Mouse (Mus musculus) ovary, adult 2 months (tissue): Measurements from ENCODE around the gene Caskin1. TPM values are rescaled to one million over a fixed set of nuclear protein-coding genes. Genes with fewer than 3 reads are reported as not detected.

ENCODE experiments used
- polyA plus RNA-seq: library from polyadenylated mRNA; depleted of rRNA; stranded (reverse); fragments of >200 nt; gene quantifications from 2 replicates; pipeline ENCODE4 v1.2.3, GENCODE M21; 2012; rRNA removed

The Caskin1 gene
- 49.0 and 53.5 TPM in 2 replicates for polyA plus RNA-seq

GRCm38 (mm10) chr17:24488186-24488661 is at the start of gene Caskin1:
Gene Caskin1, plus strand, starts transcription at chr17:24488601.

GRCm38 (mm10) chr17:24442632-24443155 is 45.7 kb upstream of the Caskin1 start, which contains the start of gene Dnase1l2:
Gene Dnase1l2, minus strand, starts transcription at chr17:24443105.

DNA sequence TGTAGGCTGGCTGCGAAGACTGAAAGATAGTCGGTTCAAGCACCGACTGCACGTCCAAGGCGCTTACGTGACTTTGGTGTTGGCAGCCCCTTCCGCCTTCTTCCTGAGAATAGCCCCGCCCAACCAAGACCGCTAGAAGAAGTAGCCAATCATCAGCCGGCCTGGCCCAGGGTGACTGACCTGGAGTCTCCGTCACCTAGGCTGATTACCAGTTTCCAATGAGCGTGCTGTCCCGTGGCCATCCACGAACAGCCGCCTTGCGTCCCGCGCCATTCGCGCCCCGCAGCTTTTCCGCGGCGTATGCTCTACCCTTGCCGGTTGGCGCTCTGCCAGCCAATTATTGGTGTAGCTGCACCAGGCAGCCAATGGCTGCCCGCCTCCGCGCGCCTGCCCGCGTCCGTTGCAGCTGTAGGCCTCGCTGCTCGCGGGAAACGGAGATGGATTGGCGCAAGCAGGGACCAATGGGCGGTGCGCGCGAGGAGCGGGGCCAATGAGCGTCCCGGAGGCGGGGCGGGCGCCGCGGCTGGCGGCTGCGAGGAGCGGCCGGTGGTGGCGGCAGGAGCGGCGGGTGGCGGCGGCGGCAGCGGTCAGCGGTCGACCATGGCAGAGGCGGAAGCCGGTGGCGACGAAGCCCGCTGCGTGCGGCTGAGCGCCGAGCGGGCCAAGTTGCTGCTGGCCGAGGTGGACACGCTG is 18.3 kb upstream of the Caskin1 start, which contains the start of the genes E4f1 and Pgp:
Gene E4f1 (minus strand): TSS at position 404 of the 693 bp plus-strand sequence.
Gene Pgp (plus strand): TSS at position 483 of the 693 bp plus-strand sequence.

GRCm38 (mm10) chr17:24473612-24474275 is 14.7 kb upstream of the Caskin1 start, which contains the start of gene Bricd5:
Gene Bricd5, plus strand, starts transcription at chr17:24473884.

GRCm38 (mm10) chr17:24478663-24479380 is 9.6 kb upstream of the Caskin1 start, which contains the start of gene Mlst8:
Gene Mlst8, minus strand, starts transcription at chr17:24479078.

DNA sequence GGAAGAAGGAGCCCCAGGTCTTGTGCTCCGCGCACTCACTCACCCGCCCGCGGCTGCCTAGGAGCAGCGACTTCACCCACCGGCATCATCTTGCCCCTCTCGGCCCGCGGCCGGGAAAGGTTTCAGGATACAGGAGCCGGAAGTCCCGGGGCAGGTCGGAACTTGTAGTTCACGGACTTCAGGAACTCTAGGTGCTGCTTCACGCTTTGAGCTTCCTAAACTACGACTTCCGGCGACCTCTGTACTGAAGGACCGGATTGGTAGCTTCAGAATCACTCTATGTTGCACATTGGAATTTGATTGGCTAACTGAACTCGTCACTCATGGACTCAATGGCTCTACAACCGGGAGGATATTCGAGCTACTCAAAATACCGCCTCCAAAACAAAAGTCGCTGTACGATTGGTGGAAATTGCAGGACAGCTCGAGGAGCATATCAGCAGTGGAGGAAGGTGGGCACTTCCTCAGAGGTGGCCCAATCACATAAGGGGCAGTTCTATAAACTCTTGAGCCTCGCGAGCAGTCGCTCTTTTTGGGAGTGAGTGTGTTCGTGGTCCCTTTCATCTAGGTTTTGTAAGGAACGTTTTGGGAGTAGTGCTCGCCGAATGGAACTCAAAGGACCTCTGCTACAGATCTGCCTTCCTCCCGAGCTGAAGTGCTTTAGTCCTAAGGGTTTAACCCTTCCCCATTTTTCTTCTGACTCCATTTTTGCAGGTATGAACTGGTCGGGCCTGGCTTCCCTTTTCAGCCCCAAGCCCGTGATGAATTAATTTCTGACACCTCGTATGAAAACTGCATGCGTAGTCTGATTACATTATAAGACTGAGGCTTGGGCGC is 39.5 kb downstream of the Caskin1 start, which contains the start of gene Traf7:
Gene Traf7 (minus strand): TSS at position 216 of the 837 bp plus-strand sequence.

GRCm38 (mm10) chr17:24534160-24534718 is 45.8 kb downstream of the Caskin1 start, which contains the start of gene Rab26:
Gene Rab26, minus strand, starts transcription at chr17:24534210.

DNA sequence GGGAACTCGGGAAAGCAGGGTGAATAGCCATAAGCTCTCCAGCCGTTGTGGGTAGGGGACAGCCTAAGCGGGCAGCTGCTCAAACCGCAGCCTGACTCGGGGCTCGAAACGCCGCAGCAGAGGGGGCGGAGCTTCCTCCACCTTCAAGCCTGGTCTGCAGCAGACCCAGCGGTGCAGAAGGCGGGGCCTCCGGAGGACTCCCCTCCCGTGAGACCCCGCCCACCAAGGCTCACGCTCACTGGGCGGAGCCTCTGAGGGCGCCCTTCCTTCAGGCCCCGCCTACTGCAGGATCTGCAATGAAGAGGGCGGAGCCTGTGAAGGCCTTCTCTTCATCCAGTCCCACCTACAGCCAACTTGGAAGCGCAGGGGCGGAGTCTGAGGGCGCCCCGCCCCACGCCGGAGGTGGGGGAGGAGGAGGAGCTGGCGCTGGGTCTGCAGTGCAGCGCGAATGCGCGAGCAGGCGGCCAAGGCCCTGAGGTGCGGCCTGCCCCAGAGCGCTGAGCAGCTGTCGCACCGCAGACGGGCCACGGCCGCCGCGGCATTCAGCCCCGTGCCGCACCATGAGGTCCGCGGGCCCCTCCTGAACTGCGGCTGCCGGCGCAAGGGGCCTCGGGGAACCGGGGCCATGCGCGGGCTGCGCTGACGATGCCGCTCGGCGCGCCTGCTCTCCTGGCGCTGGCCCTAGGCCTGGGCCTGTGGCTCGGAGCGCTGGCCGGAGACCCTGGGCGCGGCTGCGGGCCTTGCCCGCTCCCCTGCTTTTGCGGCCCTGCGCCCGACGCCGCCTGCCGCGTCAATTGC is 61.4 kb downstream of the Caskin1 start, which contains the start of gene Pkd1:
Gene Pkd1 (plus strand): TSS at position 217 of the 798 bp plus-strand sequence.

Other genes with a start within 250 kb of the Caskin1 start
- gene Ccnf, start 237.1 kb upstream of the Caskin1 start, polyA plus RNA-seq: 9.7 and 17.0 TPM in 2 replicates
- gene Abca17, start 137.5 kb upstream of the Caskin1 start, polyA plus RNA-seq: not detected in 2 replicates
- 31.5 and 35.2 TPM in 2 replicates for gene Abca3, start 136.7 kb upstream of the Caskin1 start, polyA plus RNA-seq
- gene Rnps1, start 74.0 kb upstream of the Caskin1 start, polyA plus RNA-seq: 153 and 155 TPM in 2 replicates
- gene Eci1, start 62.0 kb upstream of the Caskin1 start, polyA plus RNA-seq: 124 and 139 TPM in 2 replicates
- gene Dnase1l2, start 45.5 kb upstream of the Caskin1 start, polyA plus RNA-seq: 7.9 and 13.4 TPM in 2 replicates
- 146 and 150 TPM in 2 replicates for gene E4f1, start 18.3 kb upstream of the Caskin1 start, polyA plus RNA-seq
- 123 and 142 TPM in 2 replicates for gene Pgp, start 18.2 kb upstream of the Caskin1 start, polyA plus RNA-seq
- 0.92 and 1.0 TPM in 2 replicates for gene Bricd5, start 14.7 kb upstream of the Caskin1 start, polyA plus RNA-seq
- gene Mlst8, start 9.5 kb upstream of the Caskin1 start, polyA plus RNA-seq: 40.6 and 58.0 TPM in 2 replicates
- gene Traf7, start 39.3 kb downstream of the Caskin1 start, polyA plus RNA-seq: 253 and 318 TPM in 2 replicates
- 0.71 and 1.4 TPM in 2 replicates for gene Rab26, start 45.6 kb downstream of the Caskin1 start, polyA plus RNA-seq
- 158 and 173 TPM in 2 replicates for gene Pkd1, start 61.2 kb downstream of the Caskin1 start, polyA plus RNA-seq
- gene Tsc2, start 144.0 kb downstream of the Caskin1 start, polyA plus RNA-seq: 200 and 211 TPM in 2 replicates
- gene Nthl1, start 144.1 kb downstream of the Caskin1 start, polyA plus RNA-seq: 33.4 and 40.4 TPM in 2 replicates
- gene Slc9a3r2, start 161.7 kb downstream of the Caskin1 start, polyA plus RNA-seq: 154 and 188 TPM in 2 replicates
- 0.40 and 0.53 TPM in 2 replicates for gene Npw, start 169.9 kb downstream of the Caskin1 start, polyA plus RNA-seq
- gene Zfp598, start 181.1 kb downstream of the Caskin1 start, polyA plus RNA-seq: 118 and 131 TPM in 2 replicates
- 1.6 and 1.7 TPM in 2 replicates for gene Syngr3, start 201.4 kb downstream of the Caskin1 start, polyA plus RNA-seq
- gene Gfer, start 207.6 kb downstream of the Caskin1 start, polyA plus RNA-seq: 40.5 and 66.7 TPM in 2 replicates
- 19.1 and 19.6 TPM in 2 replicates for gene Noxo1, start 207.6 kb downstream of the Caskin1 start, polyA plus RNA-seq
- gene Tbl3, start 219.1 kb downstream of the Caskin1 start, polyA plus RNA-seq: 105 and 112 TPM in 2 replicates
- gene Rnf151, start 229.5 kb downstream of the Caskin1 start, polyA plus RNA-seq: 0.34 and 1.4 TPM in 2 replicates
- gene Rps2, start 229.5 kb downstream of the Caskin1 start, polyA plus RNA-seq: 4,445 and 4,526 TPM in 2 replicates
- gene Ndufb10, start 235.9 kb downstream of the Caskin1 start, polyA plus RNA-seq: 198 and 335 TPM in 2 replicates
- gene Rpl3l, start 239.2 kb downstream of the Caskin1 start, polyA plus RNA-seq: not detected in 2 replicates
- 42.7 and 55.4 TPM in 2 replicates for gene Msrb1, start 248.0 kb downstream of the Caskin1 start, polyA plus RNA-seq